Mouse (Mus musculus): ENCODE data around the gene Card11. TPM values are rescaled to one million over a fixed set of nuclear protein-coding genes. Genes with fewer than 3 reads are reported as not detected.

Card11 gene
- 0.04 TPM in 1 of 2 replicates, not detected in the other for polyA plus RNA-seq (2016; fragmentation: Nextera tagmentation; extraction: Ambion mirVana)

- no peak within 1 kb of the TSS for H3K4me3 ChIP-seq (replicated peaks)
- no peaks in the 10 kb centered on the region for H3K36me3 ChIP-seq (replicated peaks)
- 71% methylated on average over 10 of the region's 10 CpGs for WGBS
- H3K9me3 ChIP-seq: no peaks in the 10 kb centered on the region
- no peaks in the 10 kb centered on the region for H3K27me3 ChIP-seq
- H3K27ac ChIP-seq: no peak within 1 kb of the TSS
- H3K4me1 ChIP-seq: no peaks in the 10 kb centered on the region
- H3K4me2 ChIP-seq: no peak within 1 kb of the TSS
- H3K9ac ChIP-seq: no peak within 1 kb of the TSS
- ATAC-seq (ENCODE audit: low FRiP score): no peak
Observed at GRCm38 (mm10) chr5:141000349-141000748, at the start of gene Card11. Card11 (minus strand) TSS chr5:141000582.

- no peaks in the 10 kb centered on the region for H3K27me3 ChIP-seq
- no peak overlapping the region for H3K4me2 ChIP-seq
- peak; percentile 46; the same call in 1 of the 2 replicates for ATAC-seq (ENCODE audit: low FRiP score)
- H3K36me3 ChIP-seq (replicated peaks): no peaks in the 10 kb centered on the region
- 0 out of 2 replicates have a peak, but pooled peaks cover 2% of the 10 kb centered on the region for H3K9me3 ChIP-seq
- H3K4me1 ChIP-seq: peaks cover 11% of the 10 kb centered on the region; the same call in 1 of the 2 replicates
- 50% methylated on average over 13 of the region's 13 CpGs for WGBS
- no peak overlapping the region for H3K4me3 ChIP-seq (replicated peaks)
- H3K9ac ChIP-seq: no peak overlapping the region
- peak overlapping the region; percentile 36; the same call in 1 of the 2 replicates for H3K27ac ChIP-seq
Observed at GRCm38 (mm10) chr5:141047651-141048218, 47.4 kb upstream of the Card11 start.

- Histone ChIP-seq H3K36me3 (replicated peaks) (no peaks in the 10 kb centered on the region), H3K4me1 (peaks cover 11% of the 10 kb centered on the region; the same call in 1 of the 2 replicates), H3K4me2 (no peak overlapping the region), H3K4me3 (replicated peaks) (no peak overlapping the region), H3K9ac (no peak overlapping the region), H3K27me3 (no peaks in the 10 kb centered on the region), H3K9me3 (no peaks in the 10 kb centered on the region), H3K27ac (no peak overlapping the region)
- WGBS: 89% methylated on average over 9 of the region's 9 CpGs
- no peak for ATAC-seq (ENCODE audit: low FRiP score)
Observed at GRCm38 (mm10) chr5:141044976-141045375, 44.6 kb upstream of the Card11 start.

- no peak overlapping the region for H3K9ac ChIP-seq
- no peak for ATAC-seq (ENCODE audit: low FRiP score)
- H3K36me3 ChIP-seq (replicated peaks): no peaks in the 10 kb centered on the region
- H3K9me3 ChIP-seq: no peaks in the 10 kb centered on the region
- H3K4me2 ChIP-seq: no peak overlapping the region
- H3K4me3 ChIP-seq (replicated peaks): no peak overlapping the region
- no peak overlapping the region for H3K27ac ChIP-seq
- peaks cover 11% of the 10 kb centered on the region; the same call in 1 of the 2 replicates for H3K4me1 ChIP-seq
- no peaks in the 10 kb centered on the region for H3K27me3 ChIP-seq
- 74% methylated on average over 19 of the region's 19 CpGs for WGBS
Observed at GRCm38 (mm10) chr5:141043654-141044447, 43.5 kb upstream of the Card11 start.

- 0 out of 2 replicates have a peak, but pooled peaks cover 5% of the 10 kb centered on the region for H3K4me1 ChIP-seq
- H3K9ac ChIP-seq: no peak overlapping the region
- H3K27me3 ChIP-seq: no peaks in the 10 kb centered on the region
- no peak overlapping the region for H3K27ac ChIP-seq
- no peaks in the 10 kb centered on the region for H3K36me3 ChIP-seq (replicated peaks)
- H3K4me2 ChIP-seq: no peak overlapping the region
- no peaks in the 10 kb centered on the region for H3K9me3 ChIP-seq
- 83% methylated on average over 4 of the region's 4 CpGs for WGBS
- H3K4me3 ChIP-seq (replicated peaks): no peak overlapping the region
- no peak for ATAC-seq (ENCODE audit: low FRiP score)
Observed at GRCm38 (mm10) chr5:141042406-141042805, 42.0 kb upstream of the Card11 start.

GRCm38 (mm10) chr5:141040846-141041245 is 40.5 kb upstream of the Card11 start:
- H3K27me3 ChIP-seq: no peaks in the 10 kb centered on the region
- ATAC-seq (ENCODE audit: low FRiP score): no peak
- no peaks in the 10 kb centered on the region for H3K9me3 ChIP-seq
- H3K4me3 ChIP-seq (replicated peaks): no peak overlapping the region
- peaks cover 8% of the 10 kb centered on the region; the same call in 1 of the 2 replicates for H3K4me1 ChIP-seq
- no peaks in the 10 kb centered on the region for H3K36me3 ChIP-seq (replicated peaks)
- H3K9ac ChIP-seq: no peak overlapping the region
- WGBS: 59% methylated on average over 9 of the region's 9 CpGs
- H3K4me2 ChIP-seq: no peak overlapping the region
- no peak overlapping the region for H3K27ac ChIP-seq

- ATAC-seq (ENCODE audit: low FRiP score): no peak
- Histone ChIP-seq H3K4me2 (no peak overlapping the region), H3K36me3 (replicated peaks) (no peaks in the 10 kb centered on the region), H3K9ac (no peak overlapping the region), H3K9me3 (no peaks in the 10 kb centered on the region), H3K27me3 (no peaks in the 10 kb centered on the region), H3K4me1 (peaks cover 9% of the 10 kb centered on the region), H3K4me3 (replicated peaks) (no peak overlapping the region), H3K27ac (no peak overlapping the region)
- 80% methylated on average over 1 of the region's 1 CpGs for WGBS
Observed at GRCm38 (mm10) chr5:141038342-141038741, 38.0 kb upstream of the Card11 start.

GRCm38 (mm10) chr5:141035346-141035745 is 35.0 kb upstream of the Card11 start:
- H3K4me3 ChIP-seq (replicated peaks): no peak overlapping the region
- H3K9ac ChIP-seq: no peak overlapping the region
- no peaks in the 10 kb centered on the region for H3K9me3 ChIP-seq
- peaks cover 9% of the 10 kb centered on the region for H3K4me1 ChIP-seq
- no peak for ATAC-seq (ENCODE audit: low FRiP score)
- no peak overlapping the region for H3K27ac ChIP-seq
- whole genome bisulfite sequencing: 79% methylated on average over 6 of the region's 6 CpGs
- H3K4me2 ChIP-seq: no peak overlapping the region
- no peaks in the 10 kb centered on the region for H3K36me3 ChIP-seq (replicated peaks)
- H3K27me3 ChIP-seq: no peaks in the 10 kb centered on the region

- Histone ChIP-seq H3K4me1 (peaks cover 9% of the 10 kb centered on the region), H3K27me3 (no peaks in the 10 kb centered on the region), H3K9ac (no peak overlapping the region), H3K4me3 (replicated peaks) (no peak overlapping the region), H3K9me3 (no peaks in the 10 kb centered on the region), H3K4me2 (no peak overlapping the region), H3K36me3 (replicated peaks) (no peaks in the 10 kb centered on the region), H3K27ac (no peak overlapping the region)
- 74% methylated on average over 3 of the region's 3 CpGs for WGBS
- ATAC-seq (ENCODE audit: low FRiP score): no peak
Observed at GRCm38 (mm10) chr5:141034301-141034700, 33.9 kb upstream of the Card11 start.

GRCm38 (mm10) chr5:141033001-141033400 is 32.6 kb upstream of the Card11 start:
- no peak overlapping the region for H3K4me3 ChIP-seq (replicated peaks)
- no peak overlapping the region for H3K9ac ChIP-seq
- ATAC-seq (ENCODE audit: low FRiP score): no peak
- H3K27ac ChIP-seq: no peak overlapping the region
- H3K9me3 ChIP-seq: no peaks in the 10 kb centered on the region
- no peak overlapping the region for H3K4me2 ChIP-seq
- H3K36me3 ChIP-seq (replicated peaks): no peaks in the 10 kb centered on the region
- WGBS: 92% methylated on average over 1 of the region's 1 CpGs
- H3K4me1 ChIP-seq: peaks cover 9% of the 10 kb centered on the region
- H3K27me3 ChIP-seq: no peaks in the 10 kb centered on the region

- WGBS: 93% methylated on average over 2 of the region's 2 CpGs
- ATAC-seq (ENCODE audit: low FRiP score): no peak
Observed at GRCm38 (mm10) chr5:141029364-141029763, 29.0 kb upstream of the Card11 start.

GRCm38 (mm10) chr5:141025635-141026034 is 25.3 kb upstream of the Card11 start:
- no peaks in the 10 kb centered on the region for H3K36me3 ChIP-seq (replicated peaks)
- H3K27ac ChIP-seq: no peak overlapping the region
- no peak overlapping the region for H3K9ac ChIP-seq
- no peak overlapping the region for H3K4me3 ChIP-seq (replicated peaks)
- ATAC-seq (ENCODE audit: low FRiP score): no peak
- 0 out of 2 replicates have a peak, but pooled peaks cover 15% of the 10 kb centered on the region for H3K9me3 ChIP-seq
- WGBS: 93% methylated on average over 3 of the region's 3 CpGs
- no peak overlapping the region for H3K4me2 ChIP-seq
- no peaks in the 10 kb centered on the region for H3K27me3 ChIP-seq
- no peaks in the 10 kb centered on the region for H3K4me1 ChIP-seq

More at GRCm38 (mm10) chr5:141029364-141029763, 29.0 kb upstream of the Card11 start:
- no peaks in the 10 kb centered on the region for H3K9me3 ChIP-seq
- no peaks in the 10 kb centered on the region for H3K4me1 ChIP-seq
- H3K4me2 ChIP-seq: no peak overlapping the region
- no peaks in the 10 kb centered on the region for H3K27me3 ChIP-seq
- H3K9ac ChIP-seq: no peak overlapping the region
- no peaks in the 10 kb centered on the region for H3K36me3 ChIP-seq (replicated peaks)
- H3K4me3 ChIP-seq (replicated peaks): no peak overlapping the region
- H3K27ac ChIP-seq: no peak overlapping the region
